Mouse (Mus musculus) adrenal gland, adult 18-20 months (tissue): ENCODE measurements around the gene Tmem45a. TPM values are rescaled to one million over a fixed set of nuclear protein-coding genes. Genes with fewer than 3 reads are reported as not detected.
"Not testable (repeated sequence)": the region's sequence is repeated elsewhere in the genome, so short reads cannot be mapped to it uniquely, and the experiment has no call there.

Source experiments
- DNase-seq, 2 experiments: peaks; one replicate each; pipeline ENCODE4 v3.0.0; 2021 to 2022; ENCODE audit warnings: low spot score in 2 of 2
- long read RNA-seq, 2 experiments: library from polyadenylated mRNA; stranded (forward); transcript quantifications; one replicate each; pipeline ENCODE4 v2.0.0; 2021
- total RNA-seq, 2 experiments: library from RNA; stranded (reverse); gene quantifications; 1 replicate in 1 of 2; 2 replicates in 1 of 2; pipeline ENCODE4 v1.2.3; 2021

Tmem45a gene
- total RNA-seq: 1 to 10 TPM; 6.4 to 7.3 TPM
- long read RNA-seq, experiment 1, partial matches to known transcripts: 0 of 4 reads
- long read RNA-seq, experiment 1, other reads (novel, unspliced or antisense): 0 of 4 reads
- long read RNA-seq, experiment 2, partial matches to known transcripts: 0 of 1 reads
- long read RNA-seq, experiment 2, other reads (novel, unspliced or antisense): 0 of 1 reads

- DNase-seq: peak; percentile 64 to 68
These were observed at the start of gene Tmem45a for GRCm38 (mm10) chr16:56885824-56886615. Gene Tmem45a, minus strand, starts transcription at chr16:56886166.

- no peak for DNase-seq
These were observed 42.1 kb upstream of the Tmem45a start, which contains the start of gene Lnp1 for GRCm38 (mm10) chr16:56928023-56928422. Gene Lnp1, minus strand, starts transcription at chr16:56928061.

- no peak for DNase-seq
These were observed 34.2 kb upstream of the Tmem45a start for GRCm38 (mm10) chr16:56920102-56920657.

GRCm38 (mm10) chr16:56917230-56917629 lies 31.3 kb upstream of the Tmem45a start:
- no peak for DNase-seq

GRCm38 (mm10) chr16:56908986-56909385 lies 23.0 kb upstream of the Tmem45a start:
- no peak for DNase-seq

- DNase-seq: not testable (repeated sequence)
These were observed 16.2 kb upstream of the Tmem45a start for GRCm38 (mm10) chr16:56902206-56902605.

GRCm38 (mm10) chr16:56891583-56891982 lies 5.6 kb upstream of the Tmem45a start:
- DNase-seq: no peak

GRCm38 (mm10) chr16:56886616-56887116 lies 700 bp upstream of the Tmem45a start:
- DNase-seq: no peak

- DNase-seq: no peak
These were observed 1.2 kb downstream of the Tmem45a start for GRCm38 (mm10) chr16:56884811-56885210.

- DNase-seq: no peak
These were observed 12.6 kb downstream of the Tmem45a start for GRCm38 (mm10) chr16:56873410-56873809.

- DNase-seq: no peak
These were observed 15.5 kb downstream of the Tmem45a start for GRCm38 (mm10) chr16:56870458-56870857.

- no peak for DNase-seq
These were observed 17.6 kb downstream of the Tmem45a start for GRCm38 (mm10) chr16:56868361-56868760.

- DNase-seq: no peak
These were observed 18.4 kb downstream of the Tmem45a start for GRCm38 (mm10) chr16:56867591-56867990.

- DNase-seq: no peak
These were observed 33.0 kb downstream of the Tmem45a start for GRCm38 (mm10) chr16:56852841-56853587.

GRCm38 (mm10) chr16:56842988-56843387 lies 43.0 kb downstream of the Tmem45a start:
- DNase-seq: no peak

GRCm38 (mm10) chr16:56833312-56833711 lies 52.7 kb downstream of the Tmem45a start:
- no peak for DNase-seq

GRCm38 (mm10) chr16:56831986-56832385 lies 54.0 kb downstream of the Tmem45a start:
- DNase-seq: no peak

- DNase-seq: no peak
These were observed 84.4 kb downstream of the Tmem45a start for GRCm38 (mm10) chr16:56801370-56802109.

- no peak for DNase-seq
These were observed 85.0 kb downstream of the Tmem45a start for GRCm38 (mm10) chr16:56800946-56801345.

- DNase-seq: no peak
These were observed 85.5 kb downstream of the Tmem45a start for GRCm38 (mm10) chr16:56800469-56800868.
